Comparison of ENCODE assay signal across 8 mouse cellular contexts in genomic region chr1:132609048-132609634, GRCm38 (mm10).
DNase-seq lines count a peak whose midpoint lies in the region; ATAC-seq and TF ChIP-seq lines count a peak whose summit lies in the region.

No protein-coding gene starts in this region.

- no peaks in the 10 kb centered on the region for H3K9me3 ChIP-seq in limb, embryonic 14.5 days (ENCODE audit: control insufficient read depth, low read length)
- no peaks in the 10 kb centered on the region for H3K9me3 ChIP-seq in neural tube, embryonic 15.5 days (replicated peaks)

- H3K9ac ChIP-seq in limb, embryonic 14.5 days (ENCODE audit: low read depth, low read length, severe bottlenecking), result no peak overlapping the region
- no peak overlapping the region for H3K9ac ChIP-seq in neural tube, embryonic 15.5 days (replicated peaks)

- no peak overlapping the region for H3K4me2 ChIP-seq in limb, embryonic 14.5 days (replicated peaks; ENCODE audit: low read depth, low read length, severe bottlenecking)
- no peak overlapping the region for H3K4me2 ChIP-seq in neural tube, embryonic 15.5 days

- 34% methylated on average over 4 of the region's 4 CpGs for WGBS in limb, embryonic 14.5 days
- 42% methylated on average over 4 of the region's 4 CpGs for WGBS in neural tube, embryonic 15.5 days

- no peaks in the 10 kb centered on the region for H3K27me3 ChIP-seq in limb, embryonic 14.5 days (ENCODE audit: control insufficient read depth, insufficient read depth, low read length)
- no peaks in the 10 kb centered on the region for H3K27me3 ChIP-seq in neural tube, embryonic 15.5 days (replicated peaks)

- no peaks in the 10 kb centered on the region for H3K36me3 ChIP-seq in limb, embryonic 14.5 days (ENCODE audit: control insufficient read depth, insufficient read depth, low read length)
- H3K36me3 ChIP-seq in neural tube, embryonic 15.5 days, result peaks cover 66% of the 10 kb centered on the region

- peak; percentile 71 for DNase-seq in layer of hippocampus, adult 11-12 months (ENCODE audit: low spot score)
- DNase-seq in layer of hippocampus, adult 9-11 months, result no peak
- peak; percentile 19 for DNase-seq in Muller cell, postnatal 12 days (ENCODE audit: inconsistent ontology term)
- peak; percentile 87 to 91 for DNase-seq in cerebellum, postnatal 14 days
- peak; percentile 73 for DNase-seq in heart, postnatal 4 days
- DNase-seq in limb, embryonic 14.5 days (ENCODE audit: low spot score), result peak; percentile 28
- peak; percentile 22 for DNase-seq in yolk sac, embryonic 10.5 days (ENCODE audit: low spot score)

- no peaks in the 10 kb centered on the region for H3K4me1 ChIP-seq in limb, embryonic 14.5 days (ENCODE audit: control insufficient read depth, insufficient read depth, low read length)
- no peaks in the 10 kb centered on the region for H3K4me1 ChIP-seq in neural tube, embryonic 15.5 days

- no peak overlapping the region for H3K4me3 ChIP-seq in limb, embryonic 14.5 days (replicated peaks; ENCODE audit: low read length)
- no peak overlapping the region for H3K4me3 ChIP-seq in neural tube, embryonic 15.5 days (replicated peaks)

- no peak for ATAC-seq in limb, embryonic 14.5 days (ENCODE audit: low FRiP score, low read depth)
- peak; percentile 72 for ATAC-seq in neural tube, embryonic 15.5 days (ENCODE audit: low FRiP score)

- no peak for TF ChIP-seq POLR2A in limb, embryonic 14.5 days (IDR thresholded peaks at IDR 0.05; ENCODE audit: borderline replicate concordance, extremely low read depth, insufficient read depth, insufficient read length)

- no peak overlapping the region for H3K27ac ChIP-seq in limb, embryonic 14.5 days (replicated peaks; ENCODE audit: low read depth, low read length)
- H3K27ac ChIP-seq in neural tube, embryonic 15.5 days (replicated peaks), result no peak overlapping the region
